Mouse (Mus musculus) frontal cortex, postnatal 14 days (tissue): Measurements from ENCODE around the gene Fars2.
"Not testable (repeated sequence)": the region's sequence is repeated elsewhere in the genome, so short reads cannot be mapped to it uniquely, and the experiment has no call there.

Source experiments
- DNase-seq, 2 experiments: peaks; one replicate each; pipeline ENCODE4 v3.0.0; 2022; ENCODE audit warnings: low spot score in 2 of 2

Fars2 gene

GRCm38 (mm10) chr13:36140247-36141016 lies 23.2 kb downstream of the Fars2 start:
- no peak for DNase-seq

- DNase-seq: no peak
Measured at GRCm38 (mm10) chr13:36145601-36146000, 28.4 kb downstream of the Fars2 start.

GRCm38 (mm10) chr13:36149175-36149939 lies 32.1 kb downstream of the Fars2 start:
- no peak for DNase-seq

GRCm38 (mm10) chr13:36150272-36150671 lies 33.1 kb downstream of the Fars2 start:
- no peak for DNase-seq

DNA sequence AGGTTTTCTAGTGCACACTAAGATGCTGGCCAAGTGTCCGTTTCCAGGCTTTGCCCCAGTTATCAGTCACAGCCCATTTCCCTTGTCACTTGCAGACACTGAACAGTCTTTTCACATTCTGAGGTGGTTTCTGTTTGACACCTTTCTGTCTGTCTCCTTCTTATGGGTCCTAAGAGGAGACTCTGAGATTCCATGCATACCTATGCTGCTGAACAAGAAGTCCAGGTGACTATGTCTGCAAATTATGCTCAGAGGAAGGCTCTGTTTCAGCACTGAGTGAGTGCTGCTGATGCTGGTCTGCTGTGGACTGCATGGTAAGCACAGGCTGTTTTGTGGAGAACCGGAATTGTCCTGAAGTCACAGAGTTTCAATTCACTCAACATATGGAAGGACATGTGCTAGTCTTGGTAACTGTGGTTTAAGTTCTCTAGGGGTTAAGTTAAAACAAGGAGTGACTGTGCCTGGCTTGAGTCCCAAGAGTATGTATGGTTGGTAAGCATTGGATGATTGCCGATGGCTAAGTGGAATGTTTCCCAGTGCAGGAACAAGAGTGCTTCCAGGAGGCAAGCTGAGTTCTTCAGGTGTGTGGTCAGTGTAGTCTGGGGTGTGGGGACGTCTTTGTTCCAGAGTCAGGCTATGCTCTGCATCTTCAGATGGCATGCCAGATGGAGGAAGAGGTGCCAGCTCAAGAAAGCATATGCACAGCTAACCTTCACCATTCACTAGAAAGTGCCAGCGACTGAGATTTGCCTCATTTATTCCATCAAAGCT lies 35.7 kb downstream of the Fars2 start:
- DNase-seq: no peak

- DNase-seq: no peak
Measured at GRCm38 (mm10) chr13:36156340-36156931, 39.2 kb downstream of the Fars2 start.

GRCm38 (mm10) chr13:36163411-36163810 lies 46.2 kb downstream of the Fars2 start:
- DNase-seq: no peak

GRCm38 (mm10) chr13:36163898-36164297 lies 46.7 kb downstream of the Fars2 start:
- no peak for DNase-seq

DNA sequence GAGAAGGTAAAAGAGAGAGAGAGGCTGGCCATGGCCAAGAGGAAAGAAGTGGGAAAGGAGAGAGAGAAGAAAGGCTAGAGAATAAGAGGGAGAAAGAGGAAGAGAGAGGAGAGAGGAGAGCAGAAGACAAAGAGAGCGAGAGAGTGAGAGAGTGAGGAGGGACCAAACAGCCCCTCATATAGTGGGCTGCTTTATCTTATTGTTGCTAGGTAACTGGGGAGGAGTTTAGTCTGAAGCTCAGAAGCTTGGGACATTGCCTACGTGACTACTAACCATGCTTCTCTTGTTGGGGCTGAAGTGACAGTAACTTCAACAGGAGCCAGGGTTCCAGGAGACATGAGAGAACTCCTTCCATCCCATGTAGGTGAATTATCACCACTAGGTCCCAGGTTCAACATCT lies 55.8 kb downstream of the Fars2 start:
- not testable (repeated sequence) for DNase-seq

DNA sequence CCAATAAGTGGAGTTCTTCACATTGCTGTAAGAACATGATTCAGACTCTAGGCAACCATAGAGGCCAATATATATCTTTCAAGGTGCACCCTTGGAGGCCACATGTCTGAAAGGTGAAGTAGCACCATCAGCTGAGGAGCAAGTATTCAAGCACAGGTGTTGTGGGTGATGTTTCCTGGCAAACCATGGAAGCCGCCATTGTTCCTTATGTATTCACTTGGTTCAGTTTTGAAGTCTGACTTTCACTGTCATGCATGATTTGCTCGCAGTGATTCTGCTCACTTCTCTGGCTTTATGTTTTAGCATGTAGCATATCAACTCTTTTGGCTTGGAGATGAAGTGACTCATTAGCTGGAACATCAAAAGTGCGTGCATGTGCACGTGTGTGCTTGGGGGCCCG lies 56.9 kb downstream of the Fars2 start:
- DNase-seq: no peak

DNA sequence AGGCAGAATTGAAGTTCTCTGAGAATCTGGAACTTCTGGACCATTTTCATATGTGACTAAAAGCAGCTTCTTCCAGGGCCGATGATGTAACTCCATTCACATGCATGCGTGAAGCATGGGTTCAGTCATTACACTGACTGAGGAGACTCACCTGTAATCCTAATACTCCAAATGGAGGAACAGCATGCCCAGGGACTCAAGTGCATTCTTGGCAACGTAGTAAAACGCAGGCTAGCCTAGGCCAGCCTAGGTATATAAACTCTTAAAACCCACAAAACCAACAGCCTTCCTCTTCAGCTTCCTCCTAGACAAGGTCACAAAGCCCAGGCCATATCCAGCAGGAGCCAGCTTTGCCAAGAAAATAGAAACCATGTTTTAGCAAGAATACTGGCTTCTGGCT lies 57.6 kb downstream of the Fars2 start:
- DNase-seq: no peak

GRCm38 (mm10) chr13:36181231-36181630 lies 64.0 kb downstream of the Fars2 start:
- no peak for DNase-seq

GRCm38 (mm10) chr13:36190577-36190976 lies 73.4 kb downstream of the Fars2 start:
- DNase-seq: no peak

DNA sequence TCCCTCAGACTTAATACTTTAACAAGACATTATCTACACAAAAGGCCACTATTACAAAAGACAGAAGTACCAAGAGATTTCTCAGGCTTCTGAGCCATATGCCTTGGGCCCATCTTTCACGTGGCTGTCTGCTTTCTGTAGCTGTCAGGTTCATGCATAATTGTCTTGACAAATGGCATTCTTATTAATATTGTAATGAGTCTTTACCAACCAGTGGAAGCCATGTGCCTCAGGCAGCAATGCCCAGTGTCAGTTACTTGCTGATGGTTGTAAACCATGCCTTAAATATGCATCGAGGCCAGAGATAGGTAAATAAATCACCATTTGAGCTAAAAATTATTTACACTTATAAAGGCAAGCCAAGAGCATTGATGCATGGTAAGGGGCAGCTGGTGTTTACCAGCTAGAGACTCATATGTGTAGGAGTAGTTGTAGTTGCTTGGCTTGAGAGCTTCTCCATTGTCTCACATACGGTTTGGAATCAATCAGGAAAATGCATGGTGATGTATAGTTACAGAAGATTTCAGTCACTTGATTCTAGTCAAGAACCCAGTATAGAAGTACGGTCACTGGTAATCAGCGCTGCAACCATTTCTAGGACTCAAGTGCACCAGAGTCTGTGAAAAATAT lies 76.4 kb downstream of the Fars2 start:
- DNase-seq: no peak

GRCm38 (mm10) chr13:36199288-36199687 lies 82.1 kb downstream of the Fars2 start:
- no peak for DNase-seq

DNA sequence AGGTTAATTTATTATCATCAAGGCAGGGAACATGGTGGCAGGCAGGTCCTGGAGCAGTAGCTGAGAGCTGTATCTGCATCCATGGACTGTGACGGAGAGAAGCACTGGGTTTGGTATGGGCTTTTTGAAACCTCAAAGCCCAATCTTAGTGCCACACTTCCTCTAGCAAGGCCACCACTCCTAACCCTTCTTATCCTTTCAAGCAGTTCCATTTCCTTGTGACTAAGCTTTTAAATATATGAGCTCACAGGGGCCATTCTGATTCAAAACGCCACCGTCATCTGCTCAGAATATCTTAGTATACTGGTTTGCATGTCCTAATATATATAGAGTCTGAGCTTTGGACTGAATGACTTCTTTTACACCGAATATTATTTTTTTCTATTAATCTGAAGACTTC lies 83.2 kb downstream of the Fars2 start:
- no peak for DNase-seq

DNA sequence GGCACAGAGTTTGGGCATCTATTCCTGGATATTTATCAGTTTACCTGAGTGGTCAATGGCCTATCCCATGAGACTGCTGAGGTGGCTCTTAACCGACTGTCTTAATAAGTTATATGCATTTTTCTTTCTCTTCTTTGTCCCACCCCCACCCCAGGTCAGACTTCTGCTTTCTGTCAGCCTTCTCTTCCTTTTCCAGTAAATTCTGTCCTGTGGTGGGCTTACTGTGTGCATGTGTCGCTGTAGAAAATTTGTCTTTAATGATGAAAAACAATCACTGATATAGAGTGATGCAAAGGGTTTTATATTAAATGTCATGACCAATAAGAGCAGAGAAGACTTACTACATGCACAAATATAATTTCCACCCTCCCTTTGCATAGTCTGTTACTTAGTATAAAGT lies 85.3 kb downstream of the Fars2 start:
- DNase-seq: no peak

- DNase-seq: no peak
Measured at GRCm38 (mm10) chr13:36203014-36203413, 85.8 kb downstream of the Fars2 start.

GRCm38 (mm10) chr13:36204320-36204719 lies 87.1 kb downstream of the Fars2 start:
- DNase-seq: no peak

GRCm38 (mm10) chr13:36210965-36211364 lies 93.8 kb downstream of the Fars2 start:
- no peak for DNase-seq

DNA sequence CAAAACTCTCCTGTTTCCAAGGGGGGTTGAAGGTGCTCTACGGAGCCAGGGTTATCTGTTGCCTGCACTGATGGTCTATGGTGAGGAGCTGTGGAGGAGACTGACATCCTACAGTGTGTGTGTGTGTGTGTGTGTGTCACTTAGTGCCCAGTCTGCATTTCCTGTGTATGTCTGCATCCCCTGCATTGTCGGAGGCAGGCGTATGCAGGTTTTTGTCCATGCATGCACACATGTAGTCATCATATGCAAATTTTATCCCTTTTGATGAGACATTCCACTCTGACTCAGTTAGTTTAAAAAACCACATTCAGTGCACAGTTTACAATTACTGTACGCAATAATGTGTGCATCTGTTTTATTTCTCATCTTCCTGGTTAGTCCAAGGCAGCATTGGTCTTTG lies 96.8 kb downstream of the Fars2 start:
- no peak for DNase-seq

DNA sequence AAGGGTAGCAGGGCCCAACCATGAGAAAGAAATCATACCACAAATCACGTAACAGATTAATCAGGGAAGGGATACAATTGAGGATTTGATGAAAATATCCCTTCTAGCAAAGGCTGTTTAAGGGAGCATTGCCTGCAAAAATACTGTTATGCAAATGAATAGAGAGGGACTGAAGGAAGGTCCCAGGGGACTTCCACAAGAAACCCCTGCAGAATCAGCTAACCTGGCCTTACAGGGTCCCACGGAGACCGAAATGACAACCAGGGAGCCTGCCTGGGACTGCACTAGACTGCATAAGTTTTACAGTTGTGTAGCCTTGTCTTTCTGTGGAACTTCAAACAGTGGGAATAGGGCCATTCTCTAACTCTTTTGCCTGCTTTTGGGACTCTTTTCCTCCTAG lies 98.8 kb downstream of the Fars2 start:
- DNase-seq: no peak
